Mouse (Mus musculus) left cerebral cortex, adult 18-20 months (tissue): ENCODE measurements around the gene 4931428L18Rik. TPM values are rescaled to one million over a fixed set of nuclear protein-coding genes. Genes with fewer than 3 reads are reported as not detected.

Experiments used
- DNase-seq, 2 experiments: peaks; one replicate each; pipeline ENCODE4 v3.0.0; 2021 to 2022; ENCODE audit warnings: low spot score in 2 of 2, mixed read lengths in 1 of 2
- total RNA-seq, 2 experiments: library from RNA; stranded (reverse); gene quantifications; 2 replicates each; pipeline ENCODE4 v1.2.3; 2021

The 4931428L18Rik gene
- total RNA-seq, 2 experiments from 2014 or later: not detected

GRCm38 (mm10) chr1:30948361-30948949 lies 274.0 kb downstream of the 4931428L18Rik start:
- peak in 1 of 2 experiments; percentile 22 for DNase-seq

Other genes with a start within 250 kb of the 4931428L18Rik start
- gene AC153137.1, start 244.7 kb downstream of the 4931428L18Rik start, total RNA-seq: not detected
- not detected for gene Lgsn, start 46.3 kb downstream of the 4931428L18Rik start, total RNA-seq
- gene Pih1d3, start 154 bp upstream of the 4931428L18Rik start, total RNA-seq: not detected